Mouse (Mus musculus): ENCODE results near the gene Evl.
"Not testable (repeated sequence)": the region's sequence is repeated elsewhere in the genome, so short reads cannot be mapped to it uniquely, and the experiment has no call there.

Evl gene

GRCm38 (mm10) chr12:108554120-108554841, at the start of gene Evl:
Gene Evl (plus strand): TSS chr12:108554720.
- DNase-seq (ENCODE audit: extremely low spot score, low spot score): peak; percentile 100

GRCm38 (mm10) chr12:108505846-108506245, 48.7 kb upstream of the Evl start:
- no peak for DNase-seq (ENCODE audit: extremely low spot score, low spot score)

GRCm38 (mm10) chr12:108507046-108507445, 47.5 kb upstream of the Evl start:
- not testable (repeated sequence) for DNase-seq (ENCODE audit: extremely low spot score, low spot score)

- no peak for DNase-seq (ENCODE audit: extremely low spot score, low spot score)
Observed at GRCm38 (mm10) chr12:108510571-108510970, 43.9 kb upstream of the Evl start.

- DNase-seq (ENCODE audit: extremely low spot score, low spot score): no peak
Observed at GRCm38 (mm10) chr12:108511009-108511408, 43.5 kb upstream of the Evl start.

- no peak for DNase-seq (ENCODE audit: extremely low spot score, low spot score)
Observed at GRCm38 (mm10) chr12:108515464-108515863, 39.1 kb upstream of the Evl start.

- no peak for DNase-seq (ENCODE audit: extremely low spot score, low spot score)
Observed at GRCm38 (mm10) chr12:108519374-108519773, 35.1 kb upstream of the Evl start.

GRCm38 (mm10) chr12:108529214-108529613, 25.3 kb upstream of the Evl start:
- peak; percentile 71 for DNase-seq (ENCODE audit: extremely low spot score, low spot score)

DNA sequence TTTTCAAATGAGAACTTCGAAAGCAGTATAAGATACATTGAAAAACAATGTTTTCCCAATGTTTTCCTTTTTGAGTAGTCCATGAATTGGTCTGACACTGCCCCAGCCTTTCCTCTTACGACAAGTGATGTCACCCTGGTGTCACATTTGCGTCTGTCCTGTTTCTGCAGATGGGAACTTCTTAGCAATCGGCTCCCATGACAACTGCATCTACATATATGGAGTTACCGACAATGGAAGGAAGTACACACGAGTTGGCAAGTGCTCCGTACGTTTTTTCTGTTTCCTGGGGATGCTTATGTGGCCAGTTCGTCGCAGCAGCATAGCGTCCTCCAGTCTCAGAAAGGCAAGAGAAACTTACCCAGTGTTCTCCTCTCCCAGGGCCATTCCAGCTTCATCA, 20.0 kb upstream of the Evl start:
- no peak for DNase-seq (ENCODE audit: extremely low spot score, low spot score)

GRCm38 (mm10) chr12:108536461-108536860, 18.1 kb upstream of the Evl start:
- peak; percentile 32 for DNase-seq (ENCODE audit: extremely low spot score, low spot score)

- peak; percentile 45 for DNase-seq (ENCODE audit: extremely low spot score, low spot score)
Observed at GRCm38 (mm10) chr12:108541088-108541487, 13.4 kb upstream of the Evl start.

DNA sequence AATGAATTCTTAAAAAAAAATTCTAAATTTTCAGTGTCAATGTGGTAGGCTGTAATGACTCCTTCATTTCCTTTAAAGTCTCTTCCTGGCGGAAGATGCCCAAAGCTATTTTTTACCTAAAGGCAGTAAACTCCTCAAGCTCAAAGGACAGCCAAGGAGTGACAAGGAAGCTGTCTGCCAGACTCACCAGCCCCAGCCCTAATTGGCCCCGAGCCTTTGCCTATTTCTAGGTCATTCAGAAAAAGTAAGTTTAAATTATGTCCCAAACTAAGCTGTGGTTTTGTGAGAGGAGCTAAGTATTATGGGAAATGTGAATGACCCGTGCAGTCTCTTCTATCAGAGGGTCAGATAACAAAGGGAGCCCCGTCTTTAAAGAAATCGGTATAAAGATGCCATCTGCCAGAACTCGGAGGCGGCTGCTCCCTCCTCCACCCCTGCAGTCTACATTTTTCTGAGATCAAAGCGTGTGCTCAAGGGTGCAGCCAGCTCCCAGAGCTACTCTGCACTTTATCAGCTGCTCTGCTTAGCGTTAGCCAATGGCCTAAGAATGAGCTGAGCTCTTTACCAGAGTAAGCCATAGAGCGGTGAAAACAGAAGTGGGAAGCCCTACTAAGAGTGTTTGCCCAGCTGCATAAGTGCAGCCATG, 7.9 kb upstream of the Evl start:
- DNase-seq (ENCODE audit: extremely low spot score, low spot score): peak; percentile 38

DNA sequence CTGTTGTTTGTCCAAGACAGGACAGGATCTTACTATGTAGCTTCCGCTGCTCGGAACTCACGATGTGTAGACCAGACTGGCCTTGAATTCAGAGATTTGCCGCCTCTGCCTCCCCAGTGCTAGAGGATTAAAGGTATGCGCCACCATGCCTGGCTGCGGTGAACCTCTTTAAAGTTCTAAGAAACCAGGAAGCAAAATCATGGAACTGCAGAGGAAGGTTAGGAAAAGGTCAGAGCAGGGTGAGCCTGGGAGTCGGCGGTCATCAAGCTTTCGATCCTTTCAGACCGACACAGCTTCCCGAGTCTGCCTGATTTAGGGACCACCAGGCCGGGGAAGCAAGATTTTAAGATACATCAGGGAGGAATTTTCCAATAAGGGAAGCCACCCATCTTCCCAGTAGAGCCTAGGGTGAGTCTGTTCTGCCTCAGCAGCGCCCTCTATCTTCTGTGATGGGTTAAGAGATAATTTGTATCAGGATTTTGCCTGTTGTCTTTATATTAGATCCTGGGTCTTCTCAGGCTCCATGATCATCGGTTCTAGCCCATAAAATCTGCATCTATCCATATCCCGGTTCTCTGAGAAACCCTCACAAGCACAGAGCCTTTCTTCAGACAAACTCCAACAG, 7.2 kb upstream of the Evl start:
- DNase-seq (ENCODE audit: extremely low spot score, low spot score): peak; percentile 24

DNA sequence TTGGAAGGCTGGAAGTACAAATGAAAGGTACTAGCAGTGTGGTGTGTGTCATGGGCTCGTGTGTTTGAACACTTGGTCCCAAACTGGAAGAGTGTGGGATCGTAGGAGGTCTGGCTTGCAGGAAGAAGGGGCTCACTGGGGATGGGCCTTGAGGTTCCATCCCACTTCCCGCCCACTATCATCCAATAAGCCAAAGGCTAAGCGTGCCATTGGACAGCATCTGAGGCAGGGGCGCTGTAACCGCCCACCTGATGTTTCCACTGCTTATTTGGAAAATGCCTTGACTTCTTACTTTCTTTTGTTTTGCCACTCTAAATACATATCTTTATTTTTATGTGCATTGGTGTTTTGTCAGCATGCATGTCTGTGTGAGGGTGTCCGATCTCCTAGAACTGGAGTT, 2.8 kb upstream of the Evl start:
- no peak for DNase-seq (ENCODE audit: extremely low spot score, low spot score)

DNA sequence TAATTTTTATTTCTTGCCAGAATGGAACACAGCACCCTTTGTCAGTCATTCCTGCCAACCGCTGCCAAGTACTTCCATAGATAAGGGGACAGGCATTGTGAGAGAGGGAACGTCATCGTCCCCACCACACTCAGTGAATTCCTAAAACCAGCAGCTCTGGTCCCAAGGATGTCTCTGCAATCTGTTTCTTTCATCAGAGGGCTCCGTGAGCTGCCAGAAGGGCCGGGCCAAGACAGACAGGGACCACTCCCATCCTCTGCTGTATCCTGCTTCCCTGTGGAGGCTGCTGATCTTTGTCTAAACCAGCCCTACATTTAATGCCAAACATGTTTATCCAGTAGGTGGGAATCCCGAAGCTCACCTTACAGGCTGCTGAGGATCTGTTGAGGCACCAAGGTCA, 1.4 kb upstream of the Evl start:
- DNase-seq (ENCODE audit: extremely low spot score, low spot score): peak; percentile 19

GRCm38 (mm10) chr12:108554861-108555556, 489 bp downstream of the Evl start:
- DNase-seq (ENCODE audit: extremely low spot score, low spot score): peak; percentile 65

- peak; percentile 8 for DNase-seq (ENCODE audit: extremely low spot score, low spot score)
Observed at GRCm38 (mm10) chr12:108558194-108558593, 3.7 kb downstream of the Evl start.

DNA sequence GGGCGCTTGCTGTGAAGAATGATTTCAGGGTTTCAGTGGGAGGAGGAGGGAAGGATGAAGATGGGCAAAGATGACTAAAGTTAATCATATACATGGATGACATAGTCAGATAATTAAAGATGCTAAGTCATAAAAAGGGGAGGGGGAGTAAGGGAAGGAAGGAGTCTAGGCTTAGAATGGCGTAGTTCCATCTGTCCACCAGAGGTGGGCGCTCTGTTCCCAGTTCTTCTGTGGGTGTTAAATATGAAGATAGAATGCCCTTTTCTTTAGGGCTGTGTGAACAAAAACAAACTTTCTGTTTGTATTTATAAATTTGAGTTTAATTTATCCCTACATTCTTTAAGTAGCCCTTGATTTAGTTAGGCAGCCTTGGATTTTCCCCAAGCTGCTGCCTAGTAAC, 8.7 kb downstream of the Evl start:
- no peak for DNase-seq (ENCODE audit: extremely low spot score, low spot score)

GRCm38 (mm10) chr12:108564910-108565506, 10.5 kb downstream of the Evl start:
- DNase-seq (ENCODE audit: extremely low spot score, low spot score): no peak

DNA sequence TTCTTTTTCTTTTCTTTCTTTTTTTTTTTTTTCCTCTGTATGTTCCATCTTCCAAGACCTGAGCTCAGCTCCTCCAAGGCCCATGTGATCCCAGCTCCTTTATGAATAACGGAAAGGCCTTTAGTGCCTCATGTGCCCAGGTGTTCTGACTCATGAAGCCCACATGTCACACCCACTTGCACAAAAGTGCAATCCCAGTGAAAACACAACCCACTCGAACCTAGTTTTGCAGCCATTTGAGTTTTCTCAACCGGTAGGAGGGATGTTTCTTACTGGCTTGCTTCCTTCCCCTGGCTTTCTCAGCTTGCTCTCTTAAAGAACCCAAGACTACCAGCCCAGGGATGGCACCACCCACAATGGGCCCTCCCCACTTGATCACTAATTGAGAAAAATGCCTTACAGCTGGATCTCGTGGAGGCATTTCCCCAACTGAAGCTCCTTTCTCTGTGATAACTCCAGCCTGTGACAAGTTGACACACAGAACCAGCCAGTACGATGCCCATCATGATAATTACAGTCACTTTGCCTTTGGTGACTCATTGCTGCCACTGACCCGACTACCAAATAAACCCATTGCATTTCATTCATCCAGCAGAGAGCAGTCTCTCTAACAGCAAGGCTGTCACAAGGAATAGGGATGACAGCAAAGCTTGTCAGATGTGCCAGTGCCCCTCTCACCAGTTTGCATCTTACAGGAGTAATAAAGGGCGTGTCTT, 24.8 kb downstream of the Evl start:
- no peak for DNase-seq (ENCODE audit: extremely low spot score, low spot score)

DNA sequence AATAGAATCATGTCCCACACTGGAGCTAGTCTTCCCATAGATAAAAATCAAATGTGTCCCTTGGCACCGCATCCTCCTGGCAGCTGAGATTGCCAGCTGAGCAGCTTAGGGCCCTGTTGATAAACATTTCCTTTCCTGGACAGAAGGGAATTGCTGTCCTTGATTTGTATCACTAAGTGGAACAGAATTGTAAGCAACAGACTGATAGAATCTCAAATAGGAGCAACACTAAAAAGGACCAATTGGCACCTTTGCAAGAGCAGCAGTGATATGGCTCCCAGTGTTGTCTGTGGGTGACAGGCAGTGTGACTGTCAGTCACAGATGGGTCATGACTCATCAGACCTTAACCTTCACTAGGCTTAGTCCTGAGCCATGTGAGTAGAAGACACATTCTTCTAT, 29.3 kb downstream of the Evl start:
- DNase-seq (ENCODE audit: extremely low spot score, low spot score): no peak

All from neural tube, embryonic 10.5 days (tissue).